Mouse (Mus musculus) cerebellum, adult 2 months (tissue): Measurements from ENCODE around the gene Abhd2.

Experiments
- CTCF ChIP-seq: fragments of 200-500 bp; IDR thresholded peaks from 2 replicates; pipeline ENCODE4 v1.5.1; 2011; ENCODE audit warnings: low read depth, mild to moderate bottlenecking, control low read depth, low read length, moderate library complexity, borderline replicate concordance; ENCODE audit not compliant: insufficient read depth
- POLR2A ChIP-seq: fragments of 200-500 bp; IDR thresholded peaks from 2 replicates; pipeline ENCODE4 v1.6.1; 2011; ENCODE audit warnings: low read length, control low read depth, borderline replicate concordance; ENCODE audit not compliant: insufficient read depth

- TF ChIP-seq CTCF (no peak), POLR2A (no peak)
Observed at GRCm38 (mm10) chr7:79315149-79315548, 42.1 kb downstream of the Abhd2 start.
